Comparison of ENCODE assay signal across 8 mouse cellular contexts in the genomic region with DNA sequence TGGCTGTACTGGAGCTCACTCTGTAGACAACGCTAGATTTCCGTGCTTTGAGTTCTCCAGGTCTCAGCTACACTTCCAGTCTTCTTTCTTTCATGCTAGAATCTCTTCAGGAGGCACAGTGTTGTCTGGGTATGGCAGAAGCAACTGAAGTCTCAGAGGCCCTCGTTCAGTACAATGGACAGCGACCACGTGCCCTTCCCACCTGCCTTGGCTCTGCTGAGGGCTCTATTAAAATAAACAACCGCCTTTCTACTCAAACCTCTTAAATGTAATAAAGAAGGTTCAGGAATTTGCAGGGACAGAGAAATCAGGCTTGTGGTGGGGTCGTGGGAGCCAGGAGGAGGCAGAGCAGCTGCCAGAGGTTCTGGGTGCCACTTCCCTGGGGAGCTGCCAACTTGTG. TPM values are rescaled to one million over a fixed set of nuclear protein-coding genes. Genes with fewer than 3 reads are reported as not detected.
DNase-seq lines count a peak whose midpoint lies in the region; ATAC-seq and TF ChIP-seq lines count a peak whose summit lies in the region.

No protein-coding gene starts in this region.

- H3K27me3 ChIP-seq in intestine, embryonic 16.5 days (replicated peaks; ENCODE audit: control insufficient read depth, insufficient read depth, low read length) = no peaks in the 10 kb centered on the region

- no peaks in the 10 kb centered on the region for H3K9me3 ChIP-seq in intestine, embryonic 16.5 days (ENCODE audit: control insufficient read depth, low read length)

- no peak for TF ChIP-seq CTCF in layer of hippocampus, adult 2 months (conservative IDR thresholded peaks at IDR 0.05)

- WGBS in intestine, embryonic 16.5 days = 6% methylated on average over 7 of the region's 7 CpGs

- no peak for DNase-seq in layer of hippocampus, adult 2 months (ENCODE audit: low spot score in 2 of 2)
- no peak for DNase-seq in layer of hippocampus, postnatal 14 days (ENCODE audit: low spot score in 2 of 2)
- DNase-seq in R1 (ENCODE audit: low read depth, low spot score) (peak; percentile 55), MN1 (ENCODE audit: low spot score) (no peak)
- DNase-seq in retina, embryonic 14.5 days (ENCODE audit: low spot score) = peak; percentile 56

- H3K4me1 ChIP-seq in intestine, embryonic 16.5 days (ENCODE audit: control insufficient read depth, insufficient read depth, low read length) = no peaks in the 10 kb centered on the region

- peak; percentile 72 for ATAC-seq in granulocyte monocyte progenitor cell, adult 5-6 weeks (replicated peaks; ENCODE audit: poor library complexity, severe bottlenecking)
- no peak for ATAC-seq in activated CD4-positive, CD25-positive, alpha-beta regulatory T cell, adult 4 months
- ATAC-seq in intestine, embryonic 16.5 days = no peak

- H3K4me2 ChIP-seq in intestine, embryonic 16.5 days (ENCODE audit: low read depth, low read length) = no peak overlapping the region

- H3K9ac ChIP-seq in intestine, embryonic 16.5 days (ENCODE audit: low read depth, low read length) = no peak overlapping the region

- peak overlapping the region; percentile 61 for H3K27ac ChIP-seq in layer of hippocampus, adult 2 months
- no peak overlapping the region for H3K27ac ChIP-seq in intestine, embryonic 16.5 days (ENCODE audit: low read length)

- H3K36me3 ChIP-seq in intestine, embryonic 16.5 days (ENCODE audit: control insufficient read depth, insufficient read depth, low read length) = no peaks in the 10 kb centered on the region

- no peak overlapping the region for H3K4me3 ChIP-seq in layer of hippocampus, adult 2 months
- no peak overlapping the region for H3K4me3 ChIP-seq in intestine, embryonic 16.5 days (ENCODE audit: low read length)

RNA-seq across cellular contexts. Expression of gene Pomgnt2, which starts 9.7 kb away (rescaled TPM):
- total RNA-seq in layer of hippocampus, adult 2 months (2021) = 10 to 100 TPM; 41.4 to 41.7 TPM
- total RNA-seq in layer of hippocampus, postnatal 14 days (2021) = 10 to 100 TPM; 39.0 to 39.2 TPM
- total RNA-seq in granulocyte monocyte progenitor cell, adult 5-6 weeks (2014; fragmentation: Nextera tagmentation) = 6.3 and 10.6 TPM in 2 replicates
- total RNA-seq in granulocyte monocyte progenitor cell, adult 5-6 weeks (2017) = 6.7 and 7.0 TPM in 2 replicates
- polyA plus RNA-seq in activated CD4-positive, CD25-positive, alpha-beta regulatory T cell, adult 4 months (2017; shearing (Covaris generic)) = not detected
- polyA plus RNA-seq in intestine, embryonic 16.5 days (2015; fragmentation: Nextera tagmentation; extraction: Ambion mirVana) = 14.4 and 15.9 TPM in 2 replicates

RNA-seq across cellular contexts. Expression of gene Fam198a, which starts 55.8 kb away (rescaled TPM):
- 1 to 10 TPM; 6.7 to 9.1 TPM for total RNA-seq in layer of hippocampus, adult 2 months (2021)
- 1 to 10 TPM; 3.5 to 4.7 TPM for total RNA-seq in layer of hippocampus, postnatal 14 days (2021)
- total RNA-seq in granulocyte monocyte progenitor cell, adult 5-6 weeks (2014; fragmentation: Nextera tagmentation) = 0.17 TPM in 1 of 2 replicates, not detected in the other
- total RNA-seq in granulocyte monocyte progenitor cell, adult 5-6 weeks (2017) = 0.17 TPM in 1 of 2 replicates, not detected in the other
- polyA plus RNA-seq in activated CD4-positive, CD25-positive, alpha-beta regulatory T cell, adult 4 months (2017; shearing (Covaris generic)) = not detected
- 2.7 and 3.5 TPM in 2 replicates for polyA plus RNA-seq in intestine, embryonic 16.5 days (2015; fragmentation: Nextera tagmentation; extraction: Ambion mirVana)

Comparison
In these comparisons a context has a peak if more than half of its experiments do, and no peak if none do; other contexts are left out.
1. DNase-seq: peak in R1 (single experiment) and retina, embryonic 14.5 days (single experiment); none in layer of hippocampus, adult 2 months (0 of 2), layer of hippocampus, postnatal 14 days (0 of 2) and MN1 (single experiment).